Mouse (Mus musculus) hindbrain, embryonic 13.5 days (tissue): ENCODE measurements around the gene Med6. TPM values are rescaled to one million over a fixed set of nuclear protein-coding genes. Genes with fewer than 3 reads are reported as not detected.

Source experiments
- ATAC-seq: fragments of 200-750 bp; cut with Nextera tagmentation; 2 replicates; pipeline ENCODE4 v1.8.0; 2017; ENCODE audit warnings: moderate TSS enrichment; ENCODE audit not compliant: low FRiP score
- H3K27ac ChIP-seq: fragments of 300-500 bp; sonication (generic); 2 replicates; pipeline ENCODE4 v1.5.1; 2015; ENCODE audit warnings: inconsistent platforms, mild to moderate bottlenecking, moderate library complexity
- H3K27me3 ChIP-seq: fragments of 300-500 bp; sonication (generic); 2 replicates; pipeline ENCODE4 v1.6.1; 2015; ENCODE audit warnings: mild to moderate bottlenecking, inconsistent platforms
- H3K36me3 ChIP-seq: fragments of 300-500 bp; sonication (generic); 2 replicates; pipeline ENCODE4 v1.6.1; 2015; ENCODE audit warnings: mild to moderate bottlenecking, inconsistent platforms
- H3K4me1 ChIP-seq: fragments of 300-500 bp; sonication (generic); replicated peaks from 2 replicates; pipeline ENCODE4 v1.6.1; 2015; ENCODE audit warnings: inconsistent platforms
- H3K4me2 ChIP-seq: fragments of 300-500 bp; sonication (generic); 2 replicates; pipeline ENCODE4 v1.6.1; 2015; ENCODE audit warnings: inconsistent platforms, mild to moderate bottlenecking, moderate library complexity
- H3K4me3 ChIP-seq: fragments of 300-500 bp; sonication (generic); 2 replicates; pipeline ENCODE4 v1.5.1; 2015; ENCODE audit warnings: mild to moderate bottlenecking, inconsistent platforms
- H3K9ac ChIP-seq: fragments of 300-500 bp; sonication (generic); 2 replicates; pipeline ENCODE4 v1.6.1; 2015; ENCODE audit warnings: mild to moderate bottlenecking, inconsistent platforms
- H3K9me3 ChIP-seq: fragments of 300-500 bp; sonication (generic); 2 replicates; pipeline ENCODE4 v1.6.1; 2016; ENCODE audit warnings: inconsistent platforms
- WGBS: fragments of 180-500 bp; shearing (Covaris S2); methylation state at CpG from one replicate; pipeline ENCODE4 v1.1.7; 2015; 5-methylcytosine and 5-hydroxymethylcytosine counted together
- polyA plus RNA-seq: library from polyadenylated mRNA; unstranded; fragments of >200 nt; fragmentation: Nextera tagmentation; extraction: Ambion mirVana; gene quantifications from 2 replicates; pipeline ENCODE4 v1.2.1, GENCODE M21; 2015

Gene Med6
- 50.1 and 51.9 TPM in 2 replicates for polyA plus RNA-seq

DNA sequence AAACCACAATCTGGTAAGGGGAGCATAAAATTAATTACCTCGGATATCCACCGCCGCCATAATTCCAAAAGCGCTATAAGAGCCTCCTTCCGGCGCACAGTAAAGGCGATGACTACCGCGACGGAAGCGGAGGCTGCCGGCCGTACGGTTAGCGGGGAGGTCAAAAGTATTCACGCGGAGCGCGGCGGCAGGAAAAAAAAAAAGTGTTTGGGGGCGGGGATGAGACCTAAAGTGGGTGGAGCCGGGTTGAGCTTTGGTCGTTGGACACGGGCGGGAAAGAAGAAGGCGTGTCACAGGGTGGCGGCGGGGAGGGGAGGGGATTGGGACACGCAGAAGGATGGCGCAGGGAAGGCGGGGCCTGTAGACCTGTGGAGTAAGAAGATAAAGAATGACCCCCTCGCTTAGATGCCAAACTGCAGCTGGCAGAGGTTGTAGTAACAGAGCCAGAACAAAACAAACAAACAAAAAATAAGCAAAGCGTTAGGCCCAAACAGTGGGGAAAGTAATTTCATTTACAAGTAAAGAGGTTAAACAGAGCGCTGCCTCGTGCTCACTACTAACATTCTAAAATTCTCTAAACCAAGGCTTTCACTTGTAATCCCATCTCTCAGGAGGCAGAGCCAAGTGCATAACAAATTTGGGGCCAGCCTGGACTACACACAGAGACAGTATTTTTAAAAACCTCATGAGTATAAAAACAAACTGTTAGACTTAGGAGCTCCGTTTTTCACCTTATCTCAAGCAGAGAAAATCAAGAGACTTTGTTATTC is at the start of gene Med6:
Gene Med6 (minus strand): TSS at position 107 of the 770 bp plus-strand sequence.
- H3K4me3 ChIP-seq = peak within 1 kb of the TSS; percentile 67
- ATAC-seq = peak; percentile 98
- peaks cover 7% of the 10 kb centered on the region for H3K36me3 ChIP-seq
- H3K4me2 ChIP-seq = peak within 1 kb of the TSS; percentile 70
- H3K9me3 ChIP-seq = no peaks in the 10 kb centered on the region
- peaks cover 8% of the 10 kb centered on the region for H3K4me1 ChIP-seq
- 4% methylated on average over 36 of the region's 36 CpGs for WGBS
- peak within 1 kb of the TSS; percentile 78 for H3K9ac ChIP-seq
- H3K27ac ChIP-seq = peak within 1 kb of the TSS; percentile 67
- H3K27me3 ChIP-seq = no peaks in the 10 kb centered on the region

GRCm38 (mm10) chr12:81642361-81643082 is 47.7 kb upstream of the Med6 start:
- no peak overlapping the region for H3K4me2 ChIP-seq
- 15% methylated on average over 11 of the region's 11 CpGs for WGBS
- peaks cover 14% of the 10 kb centered on the region for H3K4me1 ChIP-seq
- no peak overlapping the region for H3K9ac ChIP-seq
- ATAC-seq = peak; percentile 61; the same call in 1 of the 2 replicates
- no peaks in the 10 kb centered on the region for H3K27me3 ChIP-seq
- H3K9me3 ChIP-seq = no peaks in the 10 kb centered on the region
- H3K27ac ChIP-seq = 0 out of 2 replicates have a peak overlapping the region, but pooled peaks have one; percentile 15
- H3K4me3 ChIP-seq = no peak overlapping the region
- H3K36me3 ChIP-seq = peaks cover 4% of the 10 kb centered on the region; the same call in 1 of the 2 replicates

DNA sequence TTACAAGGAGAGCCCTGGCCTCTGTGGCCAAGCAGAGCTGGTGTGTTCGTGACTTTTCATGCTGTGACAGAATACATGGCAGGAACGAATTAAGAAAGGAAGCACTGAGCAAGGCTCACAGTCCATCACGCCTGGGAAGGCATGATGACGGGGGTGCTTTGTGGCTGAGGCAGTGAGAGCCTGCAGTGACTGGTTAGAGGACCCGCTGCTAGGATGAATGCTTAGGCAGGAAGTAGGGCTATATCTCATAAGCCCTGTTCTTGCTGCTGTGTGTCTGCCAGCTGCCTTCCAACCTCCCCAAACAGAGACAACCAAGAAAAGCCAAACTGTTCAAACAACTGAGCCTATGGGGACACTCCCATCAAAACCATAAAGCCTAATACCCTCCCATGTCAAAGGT is 45.8 kb upstream of the Med6 start:
- 63% methylated on average over 5 of the region's 5 CpGs for WGBS
- no peak overlapping the region for H3K9ac ChIP-seq
- no peak for ATAC-seq

GRCm38 (mm10) chr12:81633246-81633645 is 38.4 kb upstream of the Med6 start:
- Histone ChIP-seq H3K27ac (no peak overlapping the region), H3K4me2 (peak overlapping the region; percentile 69), H3K27me3 (peaks cover 5% of the 10 kb centered on the region; the same call in 1 of the 2 replicates), H3K9me3 (no peaks in the 10 kb centered on the region), H3K4me1 (peaks cover 28% of the 10 kb centered on the region), H3K36me3 (no peaks in the 10 kb centered on the region), H3K9ac (no peak overlapping the region), H3K4me3 (no peak overlapping the region)
- ATAC-seq = no peak
- 83% methylated on average over 2 of the region's 2 CpGs for WGBS

More for the DNA sequence above, 45.8 kb upstream of the Med6 start:
- H3K27me3 ChIP-seq = no peaks in the 10 kb centered on the region
- H3K36me3 ChIP-seq = peaks cover 4% of the 10 kb centered on the region; the same call in 1 of the 2 replicates
- H3K4me2 ChIP-seq = no peak overlapping the region
- H3K4me1 ChIP-seq = peaks cover 14% of the 10 kb centered on the region
- no peak overlapping the region for H3K27ac ChIP-seq
- H3K4me3 ChIP-seq = no peak overlapping the region
- no peaks in the 10 kb centered on the region for H3K9me3 ChIP-seq

DNA sequence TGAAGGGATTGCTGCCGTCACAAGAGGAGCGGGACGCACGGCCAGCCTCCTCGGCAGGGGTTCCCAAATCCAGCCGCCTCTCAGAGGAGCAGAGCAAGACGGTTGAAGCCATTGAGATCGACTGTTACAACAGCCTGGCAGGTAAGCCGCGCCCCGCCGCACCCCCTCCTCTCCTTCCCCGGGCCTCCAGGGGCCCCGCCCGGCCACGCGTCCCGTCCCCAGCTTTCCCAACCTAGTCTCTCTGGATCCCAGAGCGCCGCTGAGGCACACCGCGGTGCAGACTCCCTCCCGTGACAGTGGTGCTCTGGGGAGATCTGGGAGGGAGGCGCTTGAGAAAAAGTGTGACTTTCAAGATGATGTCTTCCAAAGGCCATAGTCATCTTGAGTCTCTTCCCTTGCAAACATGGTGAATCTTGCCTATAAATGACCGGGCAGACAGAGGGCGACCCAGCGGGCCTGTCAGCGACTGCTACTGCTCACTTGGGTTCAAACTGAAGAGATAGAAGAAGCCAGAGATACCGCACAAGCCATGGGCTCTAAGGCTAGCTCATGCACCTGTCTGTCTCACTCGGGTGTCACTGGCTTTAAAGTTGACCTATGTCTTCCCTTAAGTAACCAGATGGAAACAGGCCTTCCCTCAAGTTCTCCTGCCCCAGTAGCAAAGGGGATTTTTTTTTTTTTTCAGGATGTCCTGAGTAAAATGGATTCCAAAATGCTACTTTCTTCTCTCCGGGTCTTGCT is 37.0 kb upstream of the Med6 start:
- peak overlapping the region; percentile 91 for H3K9ac ChIP-seq
- H3K9me3 ChIP-seq = no peaks in the 10 kb centered on the region
- H3K36me3 ChIP-seq = no peaks in the 10 kb centered on the region
- H3K27me3 ChIP-seq = peaks cover 8% of the 10 kb centered on the region; the same call in 1 of the 2 replicates
- peak overlapping the region; percentile 69 for H3K4me2 ChIP-seq
- H3K27ac ChIP-seq = peak overlapping the region; percentile 96
- peak overlapping the region; percentile 73 for H3K4me3 ChIP-seq
- 1% methylated on average over 31 of the region's 31 CpGs for WGBS
- ATAC-seq = peak; percentile 33
- peaks cover 28% of the 10 kb centered on the region for H3K4me1 ChIP-seq

- Histone ChIP-seq H3K9me3 (no peaks in the 10 kb centered on the region), H3K4me3 (peak within 1 kb of the TSS; percentile 73), H3K9ac (peak within 1 kb of the TSS; percentile 91), H3K27ac (peak within 1 kb of the TSS; percentile 96), H3K27me3 (peaks cover 8% of the 10 kb centered on the region; the same call in 1 of the 2 replicates), H3K36me3 (no peaks in the 10 kb centered on the region), H3K4me1 (peaks cover 28% of the 10 kb centered on the region), H3K4me2 (peak within 1 kb of the TSS; percentile 69)
- under 1% methylated on average over 78 of the region's 82 CpGs for WGBS
- peak; percentile 85 for ATAC-seq
Measured at GRCm38 (mm10) chr12:81630915-81631660, 36.3 kb upstream of the Med6 start, which contains the start of gene Ttc9. Gene Ttc9, plus strand, starts transcription at chr12:81631249.

- peak; percentile 76 for ATAC-seq
- H3K4me1 ChIP-seq = peaks cover 28% of the 10 kb centered on the region
- H3K4me3 ChIP-seq = peak overlapping the region; percentile 73
- peak overlapping the region; percentile 91 for H3K9ac ChIP-seq
- peak overlapping the region; percentile 96 for H3K27ac ChIP-seq
- H3K9me3 ChIP-seq = no peaks in the 10 kb centered on the region
- no peaks in the 10 kb centered on the region for H3K36me3 ChIP-seq
- under 1% methylated on average over 16 of the region's 16 CpGs for WGBS
- peak overlapping the region; percentile 69 for H3K4me2 ChIP-seq
- H3K27me3 ChIP-seq = peaks cover 8% of the 10 kb centered on the region; the same call in 1 of the 2 replicates
Measured at GRCm38 (mm10) chr12:81630520-81630914, 35.7 kb upstream of the Med6 start.

- peaks cover 23% of the 10 kb centered on the region for H3K4me1 ChIP-seq
- H3K27ac ChIP-seq = no peak overlapping the region
- H3K27me3 ChIP-seq = peaks cover 8% of the 10 kb centered on the region; the same call in 1 of the 2 replicates
- no peaks in the 10 kb centered on the region for H3K36me3 ChIP-seq
- no peak overlapping the region for H3K4me2 ChIP-seq
- H3K4me3 ChIP-seq = no peak overlapping the region
- no peaks in the 10 kb centered on the region for H3K9me3 ChIP-seq
- H3K9ac ChIP-seq = no peak overlapping the region
- 93% methylated on average over 4 of the region's 4 CpGs for WGBS
- no peak for ATAC-seq
Measured at GRCm38 (mm10) chr12:81628091-81628490, 33.3 kb upstream of the Med6 start.

- no peak for ATAC-seq
- 91% methylated on average over 6 of the region's 6 CpGs for WGBS
- Histone ChIP-seq H3K36me3 (no peaks in the 10 kb centered on the region), H3K27ac (no peak overlapping the region), H3K27me3 (peaks cover 8% of the 10 kb centered on the region; the same call in 1 of the 2 replicates), H3K4me3 (no peak overlapping the region), H3K4me1 (peaks cover 16% of the 10 kb centered on the region), H3K4me2 (no peak overlapping the region), H3K9me3 (no peaks in the 10 kb centered on the region), H3K9ac (no peak overlapping the region)
Measured at GRCm38 (mm10) chr12:81627426-81627825, 32.6 kb upstream of the Med6 start.

DNA sequence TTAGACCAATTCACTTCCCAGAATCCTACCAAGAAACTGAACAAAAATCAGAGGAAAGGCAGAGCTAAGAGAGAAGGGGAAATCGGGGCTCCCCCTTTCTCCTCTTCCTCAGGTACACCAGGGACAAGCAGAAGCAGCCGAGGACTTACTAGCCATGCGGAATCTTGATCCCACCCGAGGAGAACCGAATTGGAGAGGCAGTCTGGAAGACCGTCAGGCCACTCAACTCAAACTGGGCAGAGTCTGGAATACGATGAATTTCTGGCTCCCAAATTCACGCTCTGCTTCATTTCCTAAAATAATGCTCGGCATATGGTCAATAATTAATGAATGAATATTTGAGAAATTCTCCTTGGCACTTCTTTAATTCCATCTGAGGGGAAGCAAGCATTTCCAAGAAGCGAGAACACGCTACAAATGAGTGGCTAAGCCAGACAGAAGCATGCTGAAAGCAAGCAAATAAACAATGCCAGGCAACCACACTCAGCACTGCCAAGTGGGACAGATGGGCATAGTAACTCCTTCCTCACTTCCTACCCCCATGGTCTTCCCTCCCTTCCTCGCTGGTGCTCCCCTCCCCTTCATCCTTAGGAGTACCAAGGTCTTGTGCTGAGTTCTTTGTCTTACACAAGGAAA is 31.5 kb upstream of the Med6 start:
- H3K27me3 ChIP-seq = peaks cover 8% of the 10 kb centered on the region; the same call in 1 of the 2 replicates
- H3K9me3 ChIP-seq = no peaks in the 10 kb centered on the region
- H3K27ac ChIP-seq = no peak overlapping the region
- H3K4me3 ChIP-seq = no peak overlapping the region
- H3K9ac ChIP-seq = no peak overlapping the region
- H3K4me1 ChIP-seq = peaks cover 6% of the 10 kb centered on the region; the same call in 1 of the 2 replicates
- ATAC-seq = no peak
- no peak overlapping the region for H3K4me2 ChIP-seq
- H3K36me3 ChIP-seq = no peaks in the 10 kb centered on the region
- WGBS = 77% methylated on average over 12 of the region's 12 CpGs

- Histone ChIP-seq H3K4me2 (no peak overlapping the region), H3K4me1 (0 out of 2 replicates have a peak, but pooled peaks cover 2% of the 10 kb centered on the region), H3K4me3 (no peak overlapping the region), H3K27me3 (peaks cover 5% of the 10 kb centered on the region; the same call in 1 of the 2 replicates), H3K27ac (no peak overlapping the region), H3K9me3 (no peaks in the 10 kb centered on the region), H3K36me3 (no peaks in the 10 kb centered on the region), H3K9ac (no peak overlapping the region)
- ATAC-seq = no peak
- WGBS = 64% methylated on average over 4 of the region's 4 CpGs
Measured at GRCm38 (mm10) chr12:81623377-81623776, 28.6 kb upstream of the Med6 start.
